Mouse (Mus musculus): ENCODE measurements around the gene Zfp174.
A peak's percentile ranks its signal among the peaks of the same experiment; 100 is the strongest.
"Not testable (repeated sequence)": the region's sequence is repeated elsewhere in the genome, so short reads cannot be mapped to it uniquely, and the experiment has no call there.

Zfp174 gene

DNA sequence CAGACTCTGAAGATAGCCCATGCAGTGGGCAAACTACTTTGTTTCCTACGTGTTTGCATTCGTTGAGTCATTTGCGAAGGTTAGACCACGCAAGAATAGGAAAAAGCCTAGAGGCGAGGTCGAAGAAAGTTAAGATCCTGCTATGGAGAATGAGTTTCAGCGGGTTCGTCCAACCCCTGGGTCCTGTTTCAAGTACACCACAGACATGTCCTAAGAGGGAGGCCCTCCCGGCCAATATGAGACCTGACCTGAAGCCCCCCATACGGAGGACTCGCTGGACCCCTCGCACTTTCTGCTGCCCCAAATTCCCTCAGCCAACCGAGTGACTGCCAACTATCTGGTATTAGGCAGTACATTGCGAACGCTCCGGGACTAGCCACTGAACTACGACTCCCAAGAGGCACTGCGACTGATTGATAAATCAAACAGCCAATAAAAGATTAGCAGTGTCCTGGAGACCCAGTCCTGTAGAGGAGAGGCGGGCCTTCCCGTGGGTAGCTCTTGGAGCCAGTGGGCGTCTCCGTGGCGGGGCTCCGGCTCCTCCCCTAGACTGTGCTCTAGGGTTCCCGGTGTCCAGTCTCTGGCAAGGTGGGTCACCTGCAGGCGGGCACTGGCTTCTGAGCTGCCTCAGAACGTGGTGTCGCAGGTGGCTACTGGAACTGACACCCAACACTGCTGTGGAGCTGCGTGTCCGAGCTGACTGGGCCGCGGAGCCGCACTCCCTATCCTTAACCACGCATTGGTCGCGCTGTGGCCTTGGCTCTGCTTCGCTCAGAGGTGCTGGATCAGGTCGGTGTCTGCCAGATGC is at the start of gene Zfp174:
Gene Zfp174 (plus strand): TSS at position 558 of the 808 bp plus-strand sequence.
- DNase-seq (ENCODE audit: low read depth, low spot score), result peak; percentile 91

DNA sequence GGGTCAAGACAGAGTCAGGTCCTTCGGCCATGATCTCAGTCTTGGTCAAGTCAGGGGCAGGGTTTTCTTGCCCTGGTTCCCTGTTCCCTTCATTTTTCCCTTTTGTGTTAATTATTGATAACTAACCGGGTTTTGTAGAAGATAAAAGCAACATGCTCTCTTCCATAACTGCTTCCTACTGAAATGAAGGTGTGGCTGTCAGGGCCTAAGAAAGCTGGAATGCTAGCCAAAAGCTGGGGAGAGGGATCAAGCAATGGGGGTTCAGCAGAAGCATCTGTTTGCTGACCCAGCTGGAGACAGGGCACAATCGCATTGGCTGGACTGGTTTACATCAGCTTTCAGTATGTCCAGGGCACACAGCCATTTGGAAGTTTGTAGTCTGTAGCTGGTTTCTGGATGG is 38.9 kb upstream of the Zfp174 start:
- DNase-seq (ENCODE audit: low read depth, low spot score), result no peak

DNA sequence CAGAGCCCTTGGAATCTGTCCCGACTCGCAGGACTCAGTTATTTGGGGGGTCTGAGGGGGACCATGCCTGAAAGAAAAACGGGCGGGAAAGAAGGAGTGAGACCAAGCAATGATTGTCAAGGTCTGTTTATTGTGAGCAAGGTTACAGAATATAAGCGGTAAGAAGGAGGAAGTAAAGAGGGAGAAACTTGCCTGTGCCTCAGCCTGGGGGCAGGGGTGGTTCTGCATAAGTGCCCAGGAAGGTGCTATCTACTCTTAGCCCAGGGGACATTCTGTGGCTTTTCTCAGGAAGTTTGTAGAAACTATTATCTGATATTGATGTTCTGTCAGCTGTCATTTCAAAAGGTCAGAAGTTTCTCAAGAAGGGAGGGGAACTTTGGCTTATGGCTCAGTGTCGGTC is 32.4 kb upstream of the Zfp174 start:
- not testable (repeated sequence) for DNase-seq (ENCODE audit: low read depth, low spot score)

- DNase-seq (ENCODE audit: low read depth, low spot score), result no peak
Observed at GRCm38 (mm10) chr16:3820202-3820601, 26.9 kb upstream of the Zfp174 start.

- no peak for DNase-seq (ENCODE audit: low read depth, low spot score)
Observed at GRCm38 (mm10) chr16:3828021-3828420, 19.0 kb upstream of the Zfp174 start.

- no peak for DNase-seq (ENCODE audit: low read depth, low spot score)
Observed at GRCm38 (mm10) chr16:3829727-3830126, 17.3 kb upstream of the Zfp174 start.

GRCm38 (mm10) chr16:3830588-3831109 is 16.4 kb upstream of the Zfp174 start, which contains the start of gene Olfr15:
Olfr15 (plus strand) TSS chr16:3830878.
- no peak for DNase-seq (ENCODE audit: low read depth, low spot score)

- DNase-seq (ENCODE audit: low read depth, low spot score), result no peak
Observed at GRCm38 (mm10) chr16:3835461-3835860, 11.6 kb upstream of the Zfp174 start.

GRCm38 (mm10) chr16:3839157-3839885 is 7.7 kb upstream of the Zfp174 start:
- DNase-seq (ENCODE audit: low read depth, low spot score), result no peak

- DNase-seq (ENCODE audit: low read depth, low spot score), result no peak
Observed at GRCm38 (mm10) chr16:3842989-3843388, 4.1 kb upstream of the Zfp174 start.

DNA sequence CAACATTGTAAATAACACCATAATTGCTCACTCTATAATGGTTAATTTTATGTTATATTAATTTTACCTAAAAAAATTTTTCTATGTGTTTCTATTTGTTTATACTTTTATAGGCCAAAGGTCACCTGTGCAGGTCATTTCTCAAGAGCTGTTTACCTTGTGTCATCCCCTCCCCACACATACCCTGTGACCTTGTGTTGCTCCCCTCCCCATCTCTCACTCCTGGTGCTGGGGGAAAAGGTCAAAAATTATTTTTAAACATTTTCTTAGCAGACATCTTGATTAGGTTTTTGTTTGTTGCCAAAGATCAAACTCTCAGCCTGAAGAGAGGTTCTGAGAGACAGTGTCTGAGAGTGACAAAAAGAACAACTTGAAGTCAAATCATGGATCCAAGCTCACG is 3.3 kb upstream of the Zfp174 start:
- no peak for DNase-seq (ENCODE audit: low read depth, low spot score)

DNA sequence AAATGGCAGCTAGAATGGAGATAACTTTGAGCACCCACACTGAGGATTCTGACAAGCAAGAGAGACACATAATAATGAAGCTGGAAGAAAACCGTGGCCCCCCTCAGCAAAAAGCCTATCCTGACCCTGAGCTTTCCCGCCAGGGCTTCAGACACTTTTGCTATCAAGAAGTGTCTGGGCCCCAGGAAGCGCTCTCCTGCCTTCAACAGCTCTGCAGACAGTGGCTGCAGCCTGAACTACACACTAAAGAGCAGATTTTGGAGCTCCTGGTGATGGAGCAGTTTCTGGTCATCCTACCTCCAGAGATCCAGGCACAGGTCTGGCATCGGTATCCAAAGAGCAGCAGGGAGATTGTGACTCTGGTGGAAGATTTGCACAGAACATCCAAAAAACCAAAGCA is 803 bp downstream of the Zfp174 start:
- no peak for DNase-seq (ENCODE audit: low read depth, low spot score)

DNA sequence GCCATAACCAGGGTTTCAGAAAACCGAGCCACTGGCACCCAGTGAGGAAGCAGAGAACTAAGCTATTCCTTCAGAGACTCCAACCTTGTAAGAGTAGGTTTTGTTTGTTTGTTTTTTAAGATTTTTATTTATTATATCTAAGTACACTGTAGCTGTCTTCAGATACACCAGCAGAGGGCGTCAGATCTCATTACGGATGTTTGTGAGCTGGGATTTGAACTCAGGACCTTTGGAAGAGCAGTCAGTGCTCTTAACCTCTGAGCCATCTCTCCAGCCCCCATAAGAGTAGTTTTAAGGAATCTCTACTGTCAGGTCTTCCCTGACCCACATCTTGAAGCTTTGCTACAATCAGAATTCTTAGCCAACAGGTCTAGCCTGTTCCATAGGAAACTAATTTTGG is 1.3 kb downstream of the Zfp174 start:
- DNase-seq (ENCODE audit: low read depth, low spot score), result no peak

DNA sequence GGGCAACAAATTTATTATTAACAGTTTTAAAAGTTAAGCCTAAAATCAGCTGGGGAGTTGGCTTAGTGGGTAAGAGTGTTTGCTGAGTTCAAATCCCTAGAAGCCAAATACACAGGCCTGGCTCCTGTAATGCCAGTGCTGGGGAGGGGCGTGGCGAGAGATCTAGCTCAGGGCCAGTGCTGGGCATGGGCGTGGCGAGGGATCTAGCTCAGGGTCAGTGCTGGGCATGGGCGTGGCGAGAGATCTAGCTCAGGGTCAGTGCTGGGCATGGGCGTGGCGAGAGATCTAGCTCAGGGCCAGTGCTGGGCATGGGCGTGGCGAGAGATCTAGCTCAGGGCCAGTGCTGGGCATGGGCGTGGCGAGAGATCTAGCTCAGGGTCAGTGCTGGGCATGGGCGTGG is 4.2 kb downstream of the Zfp174 start:
- not testable (repeated sequence) for DNase-seq (ENCODE audit: low read depth, low spot score)

GRCm38 (mm10) chr16:3852586-3852985 is 5.5 kb downstream of the Zfp174 start:
- no peak for DNase-seq (ENCODE audit: low read depth, low spot score)

GRCm38 (mm10) chr16:3854437-3855182 is 7.5 kb downstream of the Zfp174 start:
- no peak for DNase-seq (ENCODE audit: low read depth, low spot score)

- no peak for DNase-seq (ENCODE audit: low read depth, low spot score)
Observed at GRCm38 (mm10) chr16:3855776-3856175, 8.7 kb downstream of the Zfp174 start.

DNA sequence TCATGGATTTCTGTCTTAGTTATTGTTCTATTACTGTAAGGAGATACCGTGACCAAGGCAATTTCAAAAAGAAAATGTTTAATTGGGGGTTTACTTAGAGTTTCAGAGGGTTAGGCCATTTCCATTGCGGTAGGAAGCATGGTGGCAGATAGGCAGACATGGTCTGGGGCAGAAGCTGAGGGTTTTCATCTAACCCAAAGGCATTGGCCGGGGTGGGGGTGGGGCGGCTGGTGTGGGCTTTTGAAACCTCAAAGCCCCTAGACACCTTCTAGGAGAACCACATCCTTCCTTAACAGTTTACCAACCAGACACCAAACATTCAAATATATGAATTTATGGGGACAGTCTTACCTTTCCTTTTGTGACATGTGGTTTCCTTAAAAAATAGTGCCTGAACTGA is 12.2 kb downstream of the Zfp174 start:
- no peak for DNase-seq (ENCODE audit: low read depth, low spot score)

DNA sequence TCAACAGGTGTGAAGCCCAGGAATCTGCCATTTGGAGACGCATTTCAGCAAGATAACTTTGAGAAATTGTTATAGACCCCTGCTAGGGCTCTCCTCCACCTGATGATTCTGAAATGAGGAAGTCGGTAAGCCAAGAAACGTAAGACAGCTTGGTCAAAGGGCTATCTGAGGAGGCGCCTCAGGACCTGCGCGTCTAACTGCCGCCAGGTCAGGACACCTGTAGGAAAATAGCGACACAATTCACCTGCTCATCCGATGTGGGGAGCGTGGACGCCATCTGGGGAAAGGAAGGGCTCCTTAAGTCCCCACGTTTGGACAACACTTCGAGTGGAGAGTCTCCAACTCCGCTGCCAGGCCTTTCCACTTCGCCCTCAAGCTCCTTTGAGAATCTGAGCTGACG is 24.7 kb downstream of the Zfp174 start:
- no peak for DNase-seq (ENCODE audit: low read depth, low spot score)

- DNase-seq (ENCODE audit: low read depth, low spot score), result peak; percentile 68
Observed at GRCm38 (mm10) chr16:3872216-3873047, 25.4 kb downstream of the Zfp174 start, which contains the start of gene Naa60. Naa60 (plus strand) TSS chr16:3872375.

DNA sequence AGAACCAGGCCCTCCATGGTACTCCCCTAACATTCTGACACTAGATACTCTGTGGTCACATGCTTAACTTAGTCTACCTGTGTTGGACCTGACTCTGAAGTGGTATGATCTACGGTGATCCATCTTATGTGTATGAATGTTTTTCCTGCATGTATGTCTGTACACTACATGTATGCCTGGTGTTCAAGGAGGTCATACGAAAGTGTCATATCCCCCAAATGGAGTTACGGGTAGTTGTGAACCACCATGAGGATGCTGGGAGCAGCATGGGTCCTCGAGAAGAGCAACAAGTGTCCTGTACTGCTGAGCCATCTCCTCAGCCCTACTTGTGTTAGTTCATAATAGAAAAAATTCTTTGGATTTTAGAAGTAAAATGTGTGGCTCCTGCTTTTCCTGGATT is 29.3 kb downstream of the Zfp174 start:
- DNase-seq (ENCODE audit: low read depth, low spot score), result no peak

All from c-Kit-negative CD71-positive TER-119-positive erythroid progenitor cells, embryonic 14.5 days (primary cell).